Mouse (Mus musculus) megakaryocyte, adult 5-6 weeks (primary cell): ENCODE measurements around the gene Polk. TPM values are rescaled to one million over a fixed set of nuclear protein-coding genes. Genes with fewer than 3 reads are reported as not detected.

Experiments used
- ATAC-seq: 2 replicates; pipeline ENCODE4 v1.8.0; 2016; ENCODE audit warnings: mild to moderate bottlenecking, inconsistent platforms; ENCODE audit not compliant: poor library complexity, severe bottlenecking
- total RNA-seq, 2 experiments: library from RNA; stranded (forward) in 1 of 2; stranded (reverse) in 1 of 2; fragments of 153-499, 151-499 nt in 1 of 2; fragments of 221-1000, 200-1000 nt in 1 of 2; gene quantifications; 2 replicates each; pipeline versions ENCODE4 v1.2.3 to v1.2.4; 2015 to 2017

The Polk gene
- total RNA-seq, 2 experiments from 2014 or later = 9.5 TPM

DNA sequence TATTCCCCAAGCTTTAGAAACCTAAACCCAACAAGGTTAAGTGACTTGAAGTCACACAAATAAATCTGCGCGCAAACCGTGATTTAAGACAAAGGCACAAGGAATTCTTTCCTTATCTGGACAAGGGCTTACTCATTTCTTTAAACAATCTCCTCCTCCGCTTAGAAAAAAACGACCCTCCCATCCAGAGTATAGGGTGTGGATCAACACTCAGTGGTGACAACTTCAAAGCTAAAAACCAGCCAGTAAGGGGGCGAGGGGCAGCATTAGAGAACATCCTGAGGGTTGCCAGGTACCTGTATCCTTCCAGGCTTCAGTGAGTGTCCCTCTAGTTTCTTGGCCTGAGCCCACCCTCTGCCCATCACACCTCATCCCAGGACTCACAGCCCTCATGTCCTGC, 71.8 kb downstream of the Polk start:
- no peak for ATAC-seq

DNA sequence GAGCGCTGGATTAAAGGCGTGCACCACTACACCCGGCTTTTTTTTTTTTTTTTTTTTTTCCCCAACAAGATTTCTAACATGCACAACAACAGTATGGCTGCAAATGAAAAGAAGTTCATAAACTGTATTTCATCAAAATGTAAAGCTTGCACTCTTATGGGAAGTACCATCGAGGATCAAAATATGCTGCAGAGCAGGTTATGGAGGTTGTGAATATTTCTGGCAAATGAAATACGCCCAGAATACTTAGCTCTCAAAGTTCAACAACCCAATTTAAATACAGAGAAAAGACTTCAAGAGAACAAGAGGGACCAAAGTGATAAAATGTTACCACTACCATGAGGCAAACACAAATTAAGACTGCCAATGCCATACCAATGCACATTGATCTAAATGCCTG, 73.7 kb downstream of the Polk start:
- ATAC-seq = no peak

DNA sequence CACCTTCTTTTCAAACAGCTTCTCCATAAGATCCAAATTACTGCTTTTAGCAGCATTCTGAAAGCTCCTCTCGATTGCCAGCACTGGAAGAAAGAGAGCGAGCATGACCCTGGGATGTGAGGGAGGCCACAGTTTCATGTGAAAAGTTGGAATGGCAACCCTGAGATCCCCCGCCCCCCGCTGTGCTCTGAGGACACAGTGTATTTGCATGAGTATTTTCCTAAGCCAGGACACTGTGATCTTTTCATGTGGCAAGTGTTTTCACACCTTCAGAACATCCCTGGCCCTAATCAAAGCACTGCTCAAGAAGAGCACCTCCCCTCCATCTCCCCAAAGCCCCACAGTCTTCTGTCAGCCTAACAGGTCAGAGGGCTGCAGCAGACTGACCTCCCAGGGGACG, 77.1 kb downstream of the Polk start:
- no peak for ATAC-seq

DNA sequence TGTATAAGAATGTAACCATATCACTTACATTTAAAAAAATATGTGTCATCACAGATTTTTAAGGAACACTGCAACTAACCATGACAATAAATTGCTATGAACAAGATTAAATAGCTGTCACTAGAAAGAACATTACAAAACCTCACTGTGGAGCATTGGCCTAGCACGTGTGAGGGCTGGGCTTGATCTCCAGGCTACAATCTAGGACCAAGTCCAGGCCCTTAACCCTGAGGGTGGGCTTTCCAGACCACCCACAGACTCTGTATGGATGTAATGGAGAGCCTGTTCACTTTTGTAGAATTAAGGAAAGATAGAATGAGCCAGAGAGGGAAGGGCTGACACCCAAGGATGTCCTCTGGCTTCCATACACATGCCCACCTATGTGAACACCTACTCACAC, 79.7 kb downstream of the Polk start:
- no peak for ATAC-seq

DNA sequence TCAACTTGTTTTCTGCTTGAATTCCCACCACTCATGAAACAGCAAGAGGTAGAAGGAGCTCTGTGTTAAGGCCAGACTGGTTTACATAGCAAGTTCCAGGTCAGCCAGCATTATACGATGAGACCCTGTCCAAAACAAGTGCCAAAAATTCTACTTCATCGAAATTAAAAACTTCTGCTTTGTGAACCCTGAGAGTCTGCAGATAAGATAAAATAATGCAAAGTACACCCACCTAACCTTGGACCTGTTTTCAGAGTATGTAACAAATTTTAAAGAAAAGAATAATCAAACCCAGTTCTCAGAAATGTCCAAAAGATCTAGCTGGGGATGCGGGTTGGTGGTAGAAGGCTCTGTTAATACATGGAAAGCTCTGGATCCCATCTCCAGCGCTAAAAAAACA, 83.8 kb downstream of the Polk start:
- ATAC-seq = no peak

DNA sequence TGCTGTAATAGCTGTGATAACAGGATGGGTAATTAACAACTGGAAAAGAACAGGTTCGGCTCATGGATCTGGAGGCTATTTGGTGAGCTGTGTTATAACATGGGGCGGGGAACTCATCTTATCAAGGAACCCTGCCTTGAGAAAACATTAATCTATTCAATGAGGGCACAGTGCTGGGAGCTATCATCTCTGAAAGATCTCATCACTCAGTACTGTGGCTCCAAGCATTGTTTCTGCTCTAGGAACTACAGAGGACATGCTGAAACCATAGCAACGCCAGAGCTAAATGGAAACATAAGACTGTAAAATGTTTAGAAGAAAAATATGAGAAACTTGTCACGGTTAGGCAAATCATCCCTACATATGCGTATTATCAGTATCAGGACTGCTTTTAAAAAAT, 84.4 kb downstream of the Polk start:
- ATAC-seq = no peak

DNA sequence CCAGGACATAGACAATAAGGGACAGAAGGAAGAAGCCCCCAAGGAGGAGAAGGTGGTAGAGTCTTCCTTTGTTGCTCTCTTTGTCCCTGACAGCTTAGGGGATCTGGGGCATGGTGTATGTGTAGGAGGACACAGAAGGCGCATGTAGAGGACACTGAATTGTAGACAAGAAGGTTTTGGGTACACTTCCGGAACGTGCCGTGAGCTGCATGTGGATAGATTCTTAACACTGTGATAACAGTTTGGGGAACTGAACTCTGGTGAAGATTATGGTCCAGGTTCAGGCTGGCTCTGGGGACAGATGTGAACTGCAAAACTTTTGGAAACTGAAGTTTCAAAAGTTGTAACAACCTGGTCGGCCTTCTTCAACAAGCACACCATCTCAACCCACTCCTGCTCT, 84.8 kb downstream of the Polk start:
- ATAC-seq = no peak

DNA sequence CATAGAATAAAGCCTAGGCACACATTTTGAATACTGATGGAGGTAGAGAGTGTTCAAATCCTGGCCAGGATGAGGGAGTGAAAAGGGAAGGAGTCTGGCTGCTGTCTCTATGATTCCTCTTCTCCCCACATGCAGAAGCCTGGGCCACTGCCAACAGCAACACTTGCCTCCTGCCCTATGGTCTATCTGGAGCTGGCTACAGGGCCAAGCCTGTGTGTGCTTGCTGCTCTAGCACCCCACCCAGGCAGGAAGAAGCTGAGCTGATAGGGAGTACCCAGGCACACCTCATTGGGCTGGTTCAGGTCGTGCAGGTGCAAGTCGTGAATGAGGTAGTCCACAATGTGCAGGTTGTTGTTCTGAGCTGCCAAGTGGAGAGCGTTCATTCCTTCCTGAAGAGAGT, 88.1 kb downstream of the Polk start:
- ATAC-seq = no peak

DNA sequence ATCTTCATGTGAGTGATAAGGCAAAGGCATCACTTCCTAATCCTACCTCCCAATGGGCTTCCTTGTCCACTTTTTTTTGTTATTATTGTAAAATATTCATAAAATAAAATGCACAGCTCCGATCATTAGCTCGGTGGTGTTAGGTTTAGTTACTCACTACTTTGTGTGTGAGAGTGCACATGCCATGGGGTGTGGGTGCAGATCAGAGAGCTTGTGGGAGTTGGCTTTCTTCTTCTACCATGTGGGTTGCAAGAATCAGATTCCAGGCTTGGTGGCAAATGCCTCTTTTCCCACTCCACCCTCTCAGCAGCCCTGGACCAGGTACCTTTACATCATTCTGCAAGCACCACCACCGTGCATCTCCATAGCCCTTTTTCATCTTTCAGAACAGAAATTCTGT, 89.8 kb downstream of the Polk start:
- ATAC-seq = no peak

DNA sequence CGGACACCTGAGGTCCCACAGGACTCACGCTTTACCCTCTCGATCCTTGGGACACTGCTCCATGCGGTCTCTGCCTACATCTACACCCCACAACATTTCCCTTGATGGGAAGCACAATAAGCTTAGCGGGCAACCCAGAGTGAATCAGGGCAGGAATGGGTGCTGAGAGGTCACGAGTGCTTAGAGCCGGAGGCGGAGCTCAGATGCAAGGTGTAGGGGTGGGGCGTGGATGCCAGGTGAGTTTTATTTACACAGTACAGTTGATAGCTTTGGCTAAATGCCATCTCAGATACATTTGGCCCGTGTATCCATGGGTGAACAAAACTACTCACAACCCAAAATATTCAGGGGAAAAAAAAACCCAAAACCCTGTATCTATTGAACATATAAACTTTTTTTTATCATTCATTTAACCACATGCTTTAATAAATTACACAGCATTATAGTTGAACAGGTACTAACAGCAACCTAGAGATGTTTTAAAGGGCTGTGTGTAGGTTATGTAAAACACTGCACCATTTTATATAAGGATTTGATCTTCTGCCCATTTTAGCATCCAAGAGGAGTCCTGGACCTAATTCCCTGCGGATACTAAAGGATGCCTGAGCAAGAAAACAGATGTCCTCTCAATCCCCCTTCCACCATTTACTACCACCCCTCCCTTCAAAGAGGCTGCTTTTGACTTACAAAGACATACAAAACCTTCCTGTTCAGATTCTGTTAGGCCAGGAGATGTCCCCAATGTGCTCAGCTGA, 90.8 kb downstream of the Polk start:
- ATAC-seq = no peak

DNA sequence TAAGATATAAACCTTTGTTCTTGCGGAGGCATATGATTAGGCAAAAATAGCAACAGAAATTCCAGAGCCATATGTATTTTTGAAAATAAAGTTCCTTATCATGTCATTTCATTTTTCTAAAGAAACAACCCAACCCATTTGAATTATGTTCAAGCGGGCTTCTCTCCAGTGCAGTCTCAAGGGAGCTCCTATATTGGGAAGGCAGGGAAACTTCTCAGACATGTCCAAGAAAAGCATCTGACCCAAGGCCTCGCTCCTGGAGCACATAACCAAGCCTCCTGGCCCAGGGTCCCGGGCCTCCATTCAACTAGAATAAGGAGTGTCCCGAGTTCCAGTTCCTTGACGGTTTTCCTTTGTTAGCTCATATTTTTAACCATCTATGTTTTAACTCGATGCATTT, 91.5 kb downstream of the Polk start:
- no peak for ATAC-seq

DNA sequence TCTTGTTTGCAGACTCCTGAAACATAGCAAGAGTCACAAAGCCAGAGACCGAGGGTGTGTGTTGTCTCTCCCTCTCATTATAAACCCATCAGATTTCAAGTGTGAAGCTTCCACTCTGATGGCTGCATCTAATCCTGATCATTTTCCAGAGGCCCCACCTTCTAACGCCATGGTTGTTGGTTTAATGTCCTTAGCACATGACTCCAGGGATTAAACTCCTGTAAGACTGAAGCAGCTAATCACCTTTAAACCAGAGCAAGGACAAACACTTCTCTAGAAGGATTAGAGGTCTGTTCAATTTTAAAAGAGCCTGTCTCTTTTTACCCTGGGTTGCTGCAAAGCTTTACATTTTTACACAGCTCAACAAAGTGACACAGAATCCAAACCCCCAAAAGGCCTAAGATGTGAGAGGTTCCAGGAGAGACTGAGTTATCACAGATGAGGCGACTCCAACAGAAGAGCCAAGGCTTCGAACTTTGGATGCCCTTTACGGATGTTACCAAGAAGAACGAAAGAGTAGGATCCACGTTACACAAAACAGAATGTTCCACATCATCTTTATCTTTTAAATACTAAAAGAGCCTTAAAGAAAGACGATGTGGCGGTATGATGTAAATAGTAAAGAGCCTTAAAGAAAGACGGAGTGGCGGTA, 92.0 kb downstream of the Polk start:
- ATAC-seq = no peak

DNA sequence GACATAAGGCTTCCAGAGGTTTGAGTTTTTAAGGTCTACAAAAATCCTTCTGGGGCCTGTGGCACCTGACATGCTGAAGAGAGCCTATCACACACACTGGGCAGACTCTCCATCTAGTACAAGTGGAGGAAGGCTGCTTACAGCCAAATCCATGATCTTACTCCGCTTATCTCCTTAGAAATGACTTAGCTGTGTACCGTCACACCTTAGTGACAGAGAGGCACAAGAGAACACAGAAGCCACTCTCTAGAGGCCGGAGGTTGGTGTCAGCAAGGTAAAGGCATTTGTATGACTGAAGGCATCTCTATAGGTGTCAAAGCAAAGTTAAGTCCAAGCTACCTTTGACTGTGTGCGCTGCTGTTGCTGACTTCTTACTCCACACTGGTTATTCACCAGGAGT, 101.9 kb downstream of the Polk start:
- ATAC-seq = no peak

DNA sequence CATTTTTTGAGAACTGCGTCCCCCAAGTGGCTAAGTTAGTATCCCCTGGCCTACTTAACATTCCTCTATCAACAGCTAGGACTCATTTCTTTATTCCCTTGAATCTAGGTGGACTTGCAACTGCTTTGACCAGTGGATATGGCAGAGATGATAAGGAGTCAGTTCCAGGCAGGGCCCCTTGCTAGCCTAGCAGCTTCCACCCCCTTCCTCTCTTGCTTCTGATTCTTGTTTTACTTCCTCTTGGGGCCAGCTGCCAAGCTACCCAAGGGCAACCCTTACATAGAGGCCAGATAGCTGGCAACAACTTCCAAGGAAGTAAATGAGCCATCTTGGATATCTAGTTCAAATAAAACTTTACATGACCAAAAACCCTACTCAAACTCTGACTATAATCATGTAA, 105.5 kb downstream of the Polk start:
- peak; percentile 50; the same call in 1 of the 2 replicates for ATAC-seq

DNA sequence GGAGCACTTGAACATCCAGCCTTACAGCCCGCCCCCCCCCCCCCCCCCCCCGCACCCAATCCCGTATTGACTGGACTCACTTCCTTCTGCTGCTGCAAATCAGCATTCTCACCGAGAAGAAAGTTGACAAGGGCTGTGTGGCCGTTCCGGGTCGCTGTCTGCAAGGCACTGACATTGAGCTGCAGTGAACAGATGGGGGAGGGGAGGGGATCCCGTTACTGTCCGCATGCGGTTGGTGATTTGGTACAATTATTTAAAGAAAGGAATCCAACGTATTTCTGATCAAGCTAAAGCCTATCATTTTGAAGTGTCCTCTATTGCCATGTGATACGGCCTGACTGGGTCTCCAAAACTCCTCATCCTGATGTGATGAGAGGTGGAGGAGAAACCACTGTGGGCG, 106.6 kb downstream of the Polk start:
- ATAC-seq = peak; percentile 25; the same call in 1 of the 2 replicates

DNA sequence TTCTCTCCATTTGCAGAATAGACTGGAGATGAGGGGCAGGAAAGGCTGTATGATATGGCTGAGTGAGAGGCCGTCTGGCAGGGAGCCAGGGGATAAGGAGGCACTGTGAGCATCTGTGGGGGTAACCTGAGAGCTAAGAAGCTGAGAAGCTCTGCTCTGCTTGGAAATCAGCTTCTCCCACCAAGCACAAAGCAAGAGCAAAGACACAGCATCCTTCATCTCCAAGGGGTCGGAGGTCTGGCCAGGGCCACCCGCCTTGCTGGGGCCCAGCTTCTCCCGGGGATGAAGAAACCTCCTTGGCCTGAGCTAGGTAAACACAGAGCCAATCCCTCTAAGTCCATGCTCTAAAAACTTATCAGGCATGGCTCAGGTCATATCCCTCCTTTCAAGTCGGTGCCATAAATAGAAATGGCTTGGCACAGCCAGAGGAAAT, 107.5 kb downstream of the Polk start:
- no peak for ATAC-seq

DNA sequence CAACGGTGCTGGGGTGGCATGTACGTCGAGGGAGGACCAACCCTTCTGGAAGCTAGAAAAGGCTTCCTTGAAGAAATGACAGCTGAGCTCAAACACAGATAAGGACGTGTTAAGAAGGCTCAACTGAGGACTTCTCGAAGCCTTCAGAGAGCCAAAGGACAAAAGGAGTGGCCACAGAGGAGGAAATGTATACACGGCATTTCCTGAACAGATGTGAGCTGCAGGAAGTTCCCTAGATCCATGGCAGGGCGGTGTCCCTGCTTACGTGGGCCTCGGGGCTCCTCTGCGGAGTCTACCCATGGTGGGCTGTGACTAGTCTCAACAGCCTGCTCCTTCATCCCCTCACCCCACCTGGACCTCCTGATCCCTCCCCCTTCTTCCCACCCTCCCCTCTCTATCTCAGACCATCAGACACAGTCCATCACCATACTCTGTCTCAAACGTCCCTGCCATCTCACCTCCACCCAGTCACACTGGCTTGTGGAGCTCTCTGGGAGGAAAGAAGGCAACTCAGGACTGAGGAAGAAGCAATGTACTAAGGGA, 108.7 kb downstream of the Polk start:
- ATAC-seq = peak; percentile 45

DNA sequence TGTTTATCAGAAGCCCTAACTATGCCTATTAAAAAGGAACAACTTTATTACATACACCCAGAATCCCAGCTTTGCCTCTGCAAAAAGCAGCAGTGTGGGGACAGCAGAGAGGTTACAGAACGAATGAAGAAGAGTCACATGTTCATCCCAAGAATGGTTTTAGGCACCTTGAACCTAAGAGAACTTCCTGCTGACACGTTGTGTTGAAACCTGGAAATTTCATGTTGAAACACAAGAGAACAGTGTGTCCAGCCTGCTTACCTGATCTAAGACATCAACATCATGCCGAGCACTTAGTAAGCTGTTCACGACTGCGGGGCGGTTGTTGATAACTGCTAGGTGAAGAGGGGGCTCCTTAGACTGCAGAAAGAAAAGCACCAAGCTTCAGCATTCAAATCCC, 109.3 kb downstream of the Polk start:
- no peak for ATAC-seq

DNA sequence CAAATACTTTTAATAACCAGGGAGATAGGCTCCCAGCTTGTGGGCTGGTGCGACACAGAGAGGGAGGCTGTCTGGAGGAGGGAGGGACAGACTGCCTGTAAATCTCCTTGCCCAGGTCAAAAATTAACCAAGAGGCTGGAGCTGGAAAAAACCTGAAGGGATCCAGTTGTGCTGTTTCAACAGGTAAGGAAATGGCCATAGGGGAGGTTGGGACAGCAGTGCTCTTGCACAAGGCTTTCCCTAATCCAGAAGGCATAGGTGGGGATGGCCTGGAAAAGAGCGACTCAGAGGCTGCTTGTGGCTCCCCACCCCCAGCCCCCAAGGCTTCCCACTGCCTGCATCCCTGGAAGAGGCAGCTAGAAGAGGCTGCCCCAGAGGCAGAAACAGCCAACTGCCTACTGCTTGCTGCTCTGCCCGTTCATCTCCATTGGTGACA, 110.0 kb downstream of the Polk start:
- no peak for ATAC-seq

DNA sequence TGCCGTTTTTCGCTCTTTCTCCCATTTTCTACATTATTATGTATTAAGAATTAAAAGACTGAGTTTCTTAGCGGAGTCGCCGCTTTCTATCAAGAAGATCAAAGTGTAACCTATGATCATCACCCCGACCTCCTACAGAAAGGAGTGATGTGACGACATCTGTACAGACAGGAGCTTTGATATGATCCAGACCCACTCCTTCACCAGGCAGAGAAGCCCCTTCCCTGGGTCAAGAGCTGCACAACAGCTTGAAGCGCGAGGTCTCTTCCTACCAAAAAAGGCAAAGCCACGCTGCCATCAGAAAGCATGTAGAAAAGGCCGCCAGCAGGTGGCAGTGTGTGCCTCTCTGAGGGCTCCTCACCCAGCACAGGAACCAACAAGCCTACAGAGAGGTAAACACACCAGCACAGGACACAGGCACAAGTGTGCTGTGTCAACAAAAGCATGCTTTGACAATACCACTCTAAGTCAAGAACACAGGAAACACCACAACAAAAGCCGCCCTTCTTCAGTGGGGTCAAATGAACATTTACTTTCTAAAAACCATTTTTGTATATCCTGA, 110.7 kb downstream of the Polk start:
- peak; percentile 88 for ATAC-seq
